Mouse (Mus musculus) hindbrain, embryonic 16.5 days (tissue): ENCODE measurements around the gene D10Wsu102e. TPM values are rescaled to one million over a fixed set of nuclear protein-coding genes. Genes with fewer than 3 reads are reported as not detected.
A peak's percentile ranks its signal among the peaks of the same experiment; 100 is the strongest.
"Not testable (repeated sequence)": the region's sequence is repeated elsewhere in the genome, so short reads cannot be mapped to it uniquely, and the experiment has no call there.

ENCODE experiments used
- ATAC-seq: fragments of 200-750 bp; cut with Nextera tagmentation; 2 replicates; pipeline ENCODE4 v1.8.0; 2017; ENCODE audit warnings: moderate TSS enrichment, moderate library complexity
- H3K27ac ChIP-seq: fragments of 300-500 bp; sonication (generic); 2 replicates; pipeline ENCODE4 v1.5.1; 2014; ENCODE audit warnings: low read depth, mild to moderate bottlenecking, control low read depth, low read length, moderate library complexity
- H3K27me3 ChIP-seq: fragments of 300-500 bp; sonication (generic); replicated peaks from 2 replicates; pipeline ENCODE4 v1.6.1; 2014; ENCODE audit warnings: low read length; ENCODE audit not compliant: control insufficient read depth, insufficient read depth
- H3K36me3 ChIP-seq: fragments of 300-500 bp; sonication (generic); 2 replicates; pipeline ENCODE4 v1.6.1; 2014; ENCODE audit warnings: mild to moderate bottlenecking, low read length, moderate library complexity, mixed read lengths; ENCODE audit not compliant: control insufficient read depth, insufficient read depth
- H3K4me1 ChIP-seq: fragments of 300-500 bp; sonication (generic); 2 replicates; pipeline ENCODE4 v1.6.1; 2014; ENCODE audit warnings: low read depth, low read length; ENCODE audit not compliant: control insufficient read depth, insufficient read depth
- H3K4me2 ChIP-seq: fragments of 300-500 bp; sonication (generic); 2 replicates; pipeline ENCODE4 v1.6.1; 2014; ENCODE audit warnings: mild to moderate bottlenecking, low read length, control low read depth, moderate library complexity
- H3K4me3 ChIP-seq: fragments of 300-500 bp; sonication (generic); 2 replicates; pipeline ENCODE4 v1.5.1; 2014; ENCODE audit warnings: mild to moderate bottlenecking, low read length, control low read depth, moderate library complexity
- H3K9ac ChIP-seq: fragments of 300-500 bp; sonication (generic); 2 replicates; pipeline ENCODE4 v1.6.1; 2014; ENCODE audit warnings: low read depth, mild to moderate bottlenecking, control low read depth, low read length, moderate library complexity
- H3K9me3 ChIP-seq: fragments of 300-500 bp; sonication (generic); 2 replicates; pipeline ENCODE4 v1.6.1; 2014; ENCODE audit warnings: mild to moderate bottlenecking, low read length, moderate library complexity; ENCODE audit not compliant: control insufficient read depth
- WGBS: fragments of 180-500 bp; shearing (Covaris S2); extraction: QIAGEN DNeasy Blood & Tissue Kit; methylation state at CpG from one replicate; pipeline ENCODE4 v1.1.7; 2014; 5-methylcytosine and 5-hydroxymethylcytosine counted together
- polyA plus RNA-seq: library from polyadenylated mRNA; unstranded; fragments of >200 nt; fragmentation: Nextera tagmentation; extraction: Ambion mirVana; gene quantifications from 2 replicates; pipeline ENCODE4 v1.2.1, GENCODE M21; 2015

The D10Wsu102e gene
- polyA plus RNA-seq, 1 experiment from 2014 or later: 0.78 TPM

DNA sequence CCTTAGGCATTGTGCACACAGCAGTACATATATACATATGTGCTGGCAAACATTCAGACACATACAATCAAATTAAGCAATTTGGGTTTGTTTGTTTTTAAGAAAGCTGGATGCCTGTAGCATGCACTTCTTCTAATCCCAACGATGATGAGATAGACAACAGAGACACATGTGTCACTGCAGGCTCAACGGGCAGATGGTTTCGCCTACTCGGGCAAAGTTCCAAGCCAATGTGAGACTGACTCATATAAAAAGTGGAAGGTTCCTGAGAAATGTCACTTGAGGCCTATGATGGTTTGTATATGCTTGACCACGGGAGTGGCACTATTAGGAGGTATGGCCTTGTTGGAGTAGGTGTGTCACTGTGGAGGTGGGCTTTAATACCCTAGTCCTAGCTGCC lies 16.9 kb upstream of the D10Wsu102e start:
- H3K9ac ChIP-seq: no peak overlapping the region
- no peaks in the 10 kb centered on the region for H3K9me3 ChIP-seq
- no peaks in the 10 kb centered on the region; the same call in 1 of the 2 replicates for H3K27me3 ChIP-seq
- H3K27ac ChIP-seq: no peak overlapping the region
- no peaks in the 10 kb centered on the region for H3K36me3 ChIP-seq
- no peak overlapping the region for H3K4me3 ChIP-seq
- ATAC-seq: no peak
- H3K4me2 ChIP-seq: no peak overlapping the region
- WGBS: 83% methylated on average over 5 of the region's 5 CpGs
- H3K4me1 ChIP-seq: no peaks in the 10 kb centered on the region

DNA sequence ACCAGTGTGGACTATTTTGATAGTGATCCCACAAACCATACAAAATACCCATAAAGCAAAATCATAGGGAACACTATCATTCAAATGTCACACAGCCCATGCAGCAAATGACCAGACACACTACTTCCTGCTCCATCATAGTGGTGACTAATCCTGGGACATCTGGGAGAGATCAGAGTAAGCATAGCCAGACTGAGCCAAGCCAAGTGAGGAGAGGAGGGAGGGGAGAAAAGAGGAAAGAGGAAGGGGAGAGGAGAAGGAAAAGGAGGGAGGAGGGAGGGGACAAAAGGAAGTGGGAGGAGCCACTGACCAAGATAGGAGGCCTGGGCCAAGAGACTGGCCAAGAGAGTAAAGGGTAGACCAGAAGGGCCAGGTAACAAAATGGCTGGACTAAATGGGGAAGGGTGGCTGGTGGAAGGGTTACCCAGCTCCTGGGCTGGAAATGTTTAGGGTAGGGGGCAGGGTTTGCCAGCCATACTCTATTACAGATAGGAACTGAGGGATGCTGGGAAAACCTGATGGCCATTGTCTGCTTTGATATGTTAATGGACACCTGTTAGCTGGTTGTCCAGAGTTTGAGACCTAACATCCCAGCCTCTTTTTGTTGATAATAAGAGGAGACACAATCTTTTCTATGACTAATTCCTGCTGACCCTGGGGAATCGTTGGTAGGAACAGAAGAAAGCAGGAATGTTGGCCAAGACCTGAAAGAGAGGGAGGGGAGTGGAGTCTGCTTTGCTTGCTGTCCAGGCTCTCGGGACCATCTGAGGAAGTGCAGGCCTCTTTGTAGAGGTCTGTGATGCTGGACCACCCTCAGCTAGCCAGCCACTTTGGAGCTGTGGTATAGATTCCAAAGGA lies 16.0 kb upstream of the D10Wsu102e start:
- H3K4me3 ChIP-seq: no peak overlapping the region
- no peak for ATAC-seq
- H3K4me1 ChIP-seq: no peaks in the 10 kb centered on the region
- H3K9ac ChIP-seq: no peak overlapping the region
- no peak overlapping the region for H3K4me2 ChIP-seq
- WGBS: 41% methylated on average over 2 of the region's 2 CpGs
- H3K9me3 ChIP-seq: no peaks in the 10 kb centered on the region
- no peaks in the 10 kb centered on the region for H3K36me3 ChIP-seq
- H3K27me3 ChIP-seq: no peaks in the 10 kb centered on the region; the same call in 1 of the 2 replicates
- H3K27ac ChIP-seq: no peak overlapping the region

- Histone ChIP-seq H3K4me1 (no peaks in the 10 kb centered on the region), H3K9me3 (no peaks in the 10 kb centered on the region), H3K27me3 (no peaks in the 10 kb centered on the region), H3K27ac (no peak overlapping the region), H3K4me3 (no peak overlapping the region), H3K4me2 (no peak overlapping the region), H3K36me3 (no peaks in the 10 kb centered on the region), H3K9ac (no peak overlapping the region)
- 41% methylated on average over 7 of the region's 7 CpGs for WGBS
- no peak for ATAC-seq
These were observed 14.2 kb upstream of the D10Wsu102e start for GRCm38 (mm10) chr10:83345693-83346358.

- 89% methylated on average over 5 of the region's 5 CpGs for WGBS
- Histone ChIP-seq H3K4me1 (no peaks in the 10 kb centered on the region), H3K4me3 (no peak overlapping the region), H3K9me3 (no peaks in the 10 kb centered on the region), H3K4me2 (no peak overlapping the region), H3K27me3 (no peaks in the 10 kb centered on the region), H3K36me3 (no peaks in the 10 kb centered on the region), H3K27ac (no peak overlapping the region), H3K9ac (no peak overlapping the region)
- ATAC-seq: no peak
These were observed 13.7 kb upstream of the D10Wsu102e start for GRCm38 (mm10) chr10:83346359-83346736.

DNA sequence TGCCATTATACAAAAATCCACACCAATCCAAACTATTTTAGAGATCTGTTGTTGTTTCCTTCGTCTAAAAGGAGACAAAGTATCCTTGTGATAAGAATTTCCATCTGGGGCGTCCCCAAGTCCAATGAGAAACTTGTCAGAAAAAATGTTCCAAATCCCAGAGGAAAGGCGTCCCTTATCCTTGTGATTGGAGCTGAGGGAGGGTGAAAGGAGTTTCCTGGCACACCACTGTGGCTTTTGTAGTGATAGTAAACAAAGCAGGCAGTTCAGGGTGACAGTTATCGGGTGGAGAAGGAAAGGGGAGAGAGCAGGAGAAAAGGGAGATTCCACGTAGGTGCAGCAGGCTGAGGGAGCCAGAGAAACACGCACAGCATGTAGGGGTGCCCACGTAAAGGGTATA lies 12.5 kb upstream of the D10Wsu102e start:
- 22% methylated on average over 7 of the region's 7 CpGs for WGBS
- H3K27me3 ChIP-seq: no peaks in the 10 kb centered on the region
- H3K36me3 ChIP-seq: no peaks in the 10 kb centered on the region
- H3K9me3 ChIP-seq: no peaks in the 10 kb centered on the region
- no peak for ATAC-seq
- no peak overlapping the region for H3K4me3 ChIP-seq
- no peak overlapping the region for H3K9ac ChIP-seq
- H3K4me1 ChIP-seq: no peaks in the 10 kb centered on the region
- H3K4me2 ChIP-seq: no peak overlapping the region
- no peak overlapping the region for H3K27ac ChIP-seq

DNA sequence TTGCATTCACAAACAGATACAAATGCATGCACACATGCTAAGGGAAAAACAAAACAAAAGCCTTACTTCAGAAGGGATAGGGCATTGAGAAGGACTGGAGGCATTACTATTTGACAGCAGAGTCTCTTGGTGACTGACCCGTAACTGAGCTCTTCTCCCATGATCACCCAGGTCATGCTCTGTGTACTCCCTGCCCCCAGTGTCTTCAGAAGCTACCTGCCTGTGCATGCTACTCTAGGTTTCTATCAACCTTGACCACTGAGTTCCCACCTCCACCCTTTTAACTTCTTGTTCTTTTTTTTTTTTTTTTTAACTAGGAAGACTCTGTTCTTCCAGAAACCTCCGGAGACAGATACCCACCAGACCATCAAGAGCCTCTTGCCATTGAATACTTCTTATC lies 9.3 kb upstream of the D10Wsu102e start:
- Histone ChIP-seq H3K27me3 (no peaks in the 10 kb centered on the region), H3K9ac (no peak overlapping the region), H3K4me3 (no peak overlapping the region), H3K4me2 (no peak overlapping the region), H3K9me3 (no peaks in the 10 kb centered on the region), H3K36me3 (no peaks in the 10 kb centered on the region), H3K4me1 (no peaks in the 10 kb centered on the region; the same call in none of the 2 replicates), H3K27ac (no peak overlapping the region)
- no peak for ATAC-seq
- WGBS: 81% methylated on average over 2 of the region's 2 CpGs

GRCm38 (mm10) chr10:83351779-83352178 lies 8.2 kb upstream of the D10Wsu102e start:
- not testable (repeated sequence) for H3K27me3 ChIP-seq, H3K4me3 ChIP-seq, H3K4me1 ChIP-seq, ATAC-seq, H3K4me2 ChIP-seq, H3K27ac ChIP-seq, H3K9me3 ChIP-seq, H3K9ac ChIP-seq, H3K36me3 ChIP-seq
- 91% methylated on average over 2 of the region's 4 CpGs for WGBS

- Histone ChIP-seq H3K36me3 (no peaks in the 10 kb centered on the region), H3K9me3 (no peaks in the 10 kb centered on the region), H3K27ac (no peak overlapping the region), H3K27me3 (no peaks in the 10 kb centered on the region), H3K4me2 (peak overlapping the region; percentile 1; the same call in 1 of the 2 replicates), H3K4me1 (no peaks in the 10 kb centered on the region; the same call in none of the 2 replicates), H3K4me3 (no peak overlapping the region), H3K9ac (no peak overlapping the region)
- ATAC-seq: no peak
- 64% methylated on average over 14 of the region's 14 CpGs for WGBS
These were observed 6.2 kb upstream of the D10Wsu102e start for GRCm38 (mm10) chr10:83353680-83354332.

DNA sequence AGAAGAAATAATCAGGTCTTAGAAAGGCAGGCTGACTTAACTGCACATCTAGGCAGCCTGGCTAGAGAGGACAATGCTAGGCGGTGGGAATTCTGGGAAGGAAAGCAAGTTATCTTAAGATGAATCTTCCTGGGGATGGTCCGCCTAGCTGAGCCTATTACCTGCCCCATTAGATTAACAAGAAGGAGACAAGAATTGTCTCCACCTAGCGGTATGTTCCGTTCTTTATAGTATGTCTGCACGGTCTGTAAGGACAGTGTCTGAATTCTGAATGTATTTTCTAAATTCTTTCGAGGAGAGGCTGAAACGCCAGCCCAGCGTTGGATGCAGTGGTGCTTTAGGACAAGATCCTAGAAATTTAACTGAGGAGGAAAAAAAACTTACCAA lies 5.7 kb upstream of the D10Wsu102e start:
- Histone ChIP-seq H3K27me3 (no peaks in the 10 kb centered on the region), H3K9me3 (no peaks in the 10 kb centered on the region), H3K27ac (no peak overlapping the region), H3K4me1 (no peaks in the 10 kb centered on the region; the same call in none of the 2 replicates), H3K9ac (no peak overlapping the region), H3K4me2 (peak overlapping the region; percentile 1; the same call in 1 of the 2 replicates), H3K36me3 (no peaks in the 10 kb centered on the region), H3K4me3 (no peak overlapping the region)
- ATAC-seq: peak; percentile 50; the same call in 1 of the 2 replicates
- 59% methylated on average over 8 of the region's 8 CpGs for WGBS
